Mouse (Mus musculus): ENCODE data around the gene Chad. TPM values are rescaled to one million over a fixed set of nuclear protein-coding genes. Genes with fewer than 3 reads are reported as not detected.

Chad gene
- polyA plus RNA-seq, 1 experiment from 2014 or later, result 0.17 TPM

DNA sequence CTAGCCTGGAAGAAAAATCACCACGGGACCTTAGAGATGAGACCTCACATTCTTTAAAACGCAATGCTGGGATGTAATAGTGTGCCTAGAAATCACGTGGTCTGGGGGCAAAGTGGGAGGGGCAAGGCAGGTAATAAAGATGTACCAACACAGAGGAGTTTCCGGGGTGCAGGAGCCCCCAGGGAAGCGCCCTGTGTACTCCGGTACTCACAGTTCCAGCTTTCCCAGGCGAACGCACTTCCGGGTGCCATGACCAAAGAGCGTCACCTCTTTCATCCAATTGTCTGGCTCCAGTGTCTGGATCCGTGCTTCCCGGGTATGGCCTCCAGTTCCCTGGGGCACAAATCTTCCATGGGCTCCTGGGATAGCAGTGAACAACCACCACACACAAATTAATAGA lies 21.5 kb upstream of the Chad start:
- WGBS, result 84% methylated on average over 12 of the region's 12 CpGs
- no peak overlapping the region for H3K4me3 ChIP-seq (ENCODE audit: low read depth, low read length)
- H3K9me3 ChIP-seq (replicated peaks; ENCODE audit: control insufficient read depth, low read length), result no peaks in the 10 kb centered on the region
- DNase-seq (ENCODE audit: low spot score) (no peak), ATAC-seq (no peak)
- no peak overlapping the region for H3K9ac ChIP-seq (ENCODE audit: low read length)
- H3K4me2 ChIP-seq (ENCODE audit: low read length), result no peak overlapping the region
- peaks cover 3% of the 10 kb centered on the region for H3K4me1 ChIP-seq (ENCODE audit: control insufficient read depth, insufficient read depth, low read length)
- H3K36me3 ChIP-seq (ENCODE audit: control insufficient read depth, insufficient read depth, low read length), result 0 out of 2 replicates have a peak, but pooled peaks cover 5% of the 10 kb centered on the region
- H3K27ac ChIP-seq (ENCODE audit: low read depth, low read length), result no peak overlapping the region
- H3K27me3 ChIP-seq (replicated peaks; ENCODE audit: control insufficient read depth, insufficient read depth, low read length), result no peaks in the 10 kb centered on the region

DNA sequence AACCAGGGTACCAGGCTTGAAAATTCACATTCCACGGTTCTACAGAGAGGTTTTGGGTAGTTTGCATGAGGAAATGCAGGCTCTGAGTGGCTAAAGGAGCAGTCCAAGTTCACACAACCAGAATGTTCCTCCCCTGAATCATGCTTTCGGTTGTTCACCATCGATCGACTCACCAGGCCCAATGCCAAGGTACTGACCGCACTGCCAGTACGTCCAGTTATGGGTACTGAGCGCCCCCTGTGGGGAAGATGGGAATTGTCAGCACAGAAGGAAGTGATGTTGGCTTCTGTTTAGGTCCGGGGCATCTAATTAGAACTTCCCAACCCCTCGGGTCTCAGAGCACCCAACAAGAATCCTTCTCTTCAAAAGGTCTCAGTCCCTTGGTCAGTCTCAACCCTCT lies 20.9 kb upstream of the Chad start:
- Histone ChIP-seq H3K27ac (ENCODE audit: low read depth, low read length) (no peak overlapping the region), H3K9ac (ENCODE audit: low read length) (no peak overlapping the region), H3K27me3 (replicated peaks; ENCODE audit: control insufficient read depth, insufficient read depth, low read length) (no peaks in the 10 kb centered on the region), H3K36me3 (ENCODE audit: control insufficient read depth, insufficient read depth, low read length) (0 out of 2 replicates have a peak, but pooled peaks cover 5% of the 10 kb centered on the region), H3K9me3 (replicated peaks; ENCODE audit: control insufficient read depth, low read length) (no peaks in the 10 kb centered on the region), H3K4me1 (ENCODE audit: control insufficient read depth, insufficient read depth, low read length) (peaks cover 3% of the 10 kb centered on the region), H3K4me3 (ENCODE audit: low read depth, low read length) (no peak overlapping the region), H3K4me2 (ENCODE audit: low read length) (0 out of 2 replicates have a peak overlapping the region, but pooled peaks have one; percentile 16)
- DNase-seq (ENCODE audit: low spot score) (peak; percentile 84), ATAC-seq (no peak)
- WGBS, result 34% methylated on average over 9 of the region's 9 CpGs

- Histone ChIP-seq H3K9ac (ENCODE audit: low read length) (peak overlapping the region; percentile 21; the same call in 1 of the 2 replicates), H3K4me2 (ENCODE audit: low read length) (peak overlapping the region; percentile 16; the same call in 1 of the 2 replicates), H3K4me1 (ENCODE audit: control insufficient read depth, insufficient read depth, low read length) (peaks cover 3% of the 10 kb centered on the region), H3K4me3 (ENCODE audit: low read depth, low read length) (no peak overlapping the region), H3K36me3 (ENCODE audit: control insufficient read depth, insufficient read depth, low read length) (0 out of 2 replicates have a peak, but pooled peaks cover 5% of the 10 kb centered on the region), H3K27me3 (replicated peaks; ENCODE audit: control insufficient read depth, insufficient read depth, low read length) (no peaks in the 10 kb centered on the region), H3K9me3 (replicated peaks; ENCODE audit: control insufficient read depth, low read length) (no peaks in the 10 kb centered on the region), H3K27ac (ENCODE audit: low read depth, low read length) (no peak overlapping the region)
- DNase-seq (ENCODE audit: low spot score), result peak; percentile 22
- 60% methylated on average over 18 of the region's 18 CpGs for WGBS
- ATAC-seq, result no peak
Measured at GRCm38 (mm10) chr11:94544422-94544821, 20.4 kb upstream of the Chad start.

DNA sequence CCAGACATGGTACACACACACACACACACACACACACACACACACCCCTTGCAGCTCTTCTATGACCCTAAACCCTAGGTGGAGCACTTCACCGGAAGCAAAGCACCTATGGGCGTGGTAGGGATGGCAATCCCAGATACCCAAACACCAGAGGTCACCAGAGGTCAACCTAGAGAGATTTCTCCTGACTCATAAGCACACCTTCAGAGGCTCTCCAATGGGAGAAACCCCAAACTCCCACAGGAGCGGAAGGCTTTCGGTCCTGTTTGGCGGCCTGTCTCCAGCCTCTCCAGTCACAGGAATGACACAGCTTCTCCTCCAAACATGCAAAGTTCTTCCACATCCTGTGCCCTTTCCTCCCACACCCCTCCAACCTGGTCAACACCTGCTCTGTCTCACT lies 18.5 kb upstream of the Chad start:
- ATAC-seq (no peak), DNase-seq (ENCODE audit: low spot score) (no peak)
- H3K4me1 ChIP-seq (ENCODE audit: control insufficient read depth, insufficient read depth, low read length), result peaks cover 3% of the 10 kb centered on the region
- H3K9me3 ChIP-seq (replicated peaks; ENCODE audit: control insufficient read depth, low read length), result no peaks in the 10 kb centered on the region
- 98% methylated on average over 5 of the region's 5 CpGs for WGBS
- H3K36me3 ChIP-seq (ENCODE audit: control insufficient read depth, insufficient read depth, low read length), result 0 out of 2 replicates have a peak, but pooled peaks cover 5% of the 10 kb centered on the region
- no peak overlapping the region for H3K27ac ChIP-seq (ENCODE audit: low read depth, low read length)
- H3K4me2 ChIP-seq (ENCODE audit: low read length), result no peak overlapping the region
- no peak overlapping the region for H3K4me3 ChIP-seq (ENCODE audit: low read depth, low read length)
- H3K9ac ChIP-seq (ENCODE audit: low read length), result no peak overlapping the region
- no peaks in the 10 kb centered on the region for H3K27me3 ChIP-seq (replicated peaks; ENCODE audit: control insufficient read depth, insufficient read depth, low read length)

DNA sequence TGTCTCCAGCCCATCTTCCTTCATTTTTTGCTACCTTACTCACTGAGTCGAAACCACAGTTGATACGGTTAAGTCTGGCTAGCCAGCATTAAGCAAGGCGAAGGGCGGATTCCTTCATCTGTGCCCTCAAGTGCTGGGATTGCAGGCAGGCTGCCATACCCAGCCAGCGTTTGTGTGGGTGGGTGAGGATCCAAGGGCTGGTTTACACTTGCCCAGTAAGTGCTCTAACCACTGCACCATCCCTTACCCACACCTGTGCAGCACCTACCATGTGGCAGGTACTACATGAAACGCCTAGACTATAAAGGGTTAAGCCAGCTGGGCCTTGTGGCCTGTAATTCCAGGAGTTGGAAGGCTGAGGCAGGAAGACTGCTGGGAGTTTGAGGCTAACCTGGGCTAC lies 17.6 kb upstream of the Chad start:
- no peak for ATAC-seq
- DNase-seq (ENCODE audit: low spot score), result no peak
- WGBS, result 96% methylated on average over 6 of the region's 6 CpGs

GRCm38 (mm10) chr11:94548041-94548784 lies 16.6 kb upstream of the Chad start:
- Histone ChIP-seq H3K36me3 (ENCODE audit: control insufficient read depth, insufficient read depth, low read length) (no peaks in the 10 kb centered on the region), H3K27ac (ENCODE audit: low read depth, low read length) (no peak overlapping the region; the same call in 1 of the 2 replicates), H3K4me3 (ENCODE audit: low read depth, low read length) (peak overlapping the region; percentile 58), H3K9ac (ENCODE audit: low read length) (peak overlapping the region; percentile 73), H3K4me1 (ENCODE audit: control insufficient read depth, insufficient read depth, low read length) (peaks cover 3% of the 10 kb centered on the region), H3K9me3 (replicated peaks; ENCODE audit: control insufficient read depth, low read length) (no peaks in the 10 kb centered on the region), H3K27me3 (replicated peaks; ENCODE audit: control insufficient read depth, insufficient read depth, low read length) (no peaks in the 10 kb centered on the region), H3K4me2 (ENCODE audit: low read length) (peak overlapping the region; percentile 92)
- DNase-seq (ENCODE audit: low spot score) (peak; percentile 50), ATAC-seq (peak; percentile 35)
- WGBS, result 14% methylated on average over 24 of the region's 24 CpGs

More for the DNA sequence above, 17.6 kb upstream of the Chad start:
- no peaks in the 10 kb centered on the region for H3K9me3 ChIP-seq (replicated peaks; ENCODE audit: control insufficient read depth, low read length)
- H3K4me2 ChIP-seq (ENCODE audit: low read length), result no peak overlapping the region
- no peak overlapping the region for H3K9ac ChIP-seq (ENCODE audit: low read length)
- no peak overlapping the region for H3K27ac ChIP-seq (ENCODE audit: low read depth, low read length)
- no peak overlapping the region for H3K4me3 ChIP-seq (ENCODE audit: low read depth, low read length)
- H3K4me1 ChIP-seq (ENCODE audit: control insufficient read depth, insufficient read depth, low read length), result peaks cover 3% of the 10 kb centered on the region
- 0 out of 2 replicates have a peak, but pooled peaks cover 3% of the 10 kb centered on the region for H3K36me3 ChIP-seq (ENCODE audit: control insufficient read depth, insufficient read depth, low read length)
- no peaks in the 10 kb centered on the region for H3K27me3 ChIP-seq (replicated peaks; ENCODE audit: control insufficient read depth, insufficient read depth, low read length)

DNA sequence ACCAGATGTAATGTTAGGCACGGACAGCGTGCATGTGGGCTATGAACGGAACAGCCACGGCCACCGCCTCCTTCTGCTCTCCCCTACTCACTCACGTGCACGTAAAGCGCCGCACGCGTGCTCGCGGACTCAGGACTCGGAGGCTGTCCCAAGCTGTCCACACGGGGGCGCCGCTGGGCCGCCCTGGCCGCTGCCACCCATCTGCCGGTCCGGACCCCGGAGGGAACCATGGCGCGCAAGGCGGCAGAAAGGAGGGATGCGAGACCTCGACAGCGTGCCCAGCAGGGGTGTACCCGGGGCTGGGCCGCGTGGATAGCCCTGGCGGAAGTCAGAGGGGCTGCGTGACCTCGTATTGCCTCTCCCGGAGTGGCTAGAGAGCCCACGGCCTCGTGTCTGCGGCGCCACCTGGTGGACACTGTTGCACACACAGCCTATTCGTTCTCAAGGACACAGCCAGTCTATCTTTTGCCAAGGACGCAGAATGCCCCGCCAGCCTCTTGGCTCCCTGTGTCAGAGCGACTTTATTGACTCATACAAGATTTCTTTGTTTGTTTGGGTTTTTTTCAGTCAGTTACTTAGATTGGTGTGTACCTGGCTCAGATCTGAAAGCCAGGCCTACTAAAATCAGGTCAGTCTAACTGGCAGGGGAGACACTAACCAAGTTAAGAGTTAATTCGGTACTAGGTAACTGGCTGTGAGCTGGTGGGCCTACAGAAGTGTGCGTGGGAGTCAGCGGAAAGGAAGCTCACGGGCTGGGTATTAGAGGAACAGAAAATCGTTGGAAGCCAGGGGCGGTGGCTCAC lies 15.8 kb upstream of the Chad start, which contains the start of gene Rsad1:
Gene Rsad1 (minus strand): TSS at position 368 of the 803 bp plus-strand sequence.
- ATAC-seq, result peak; percentile 92

DNA sequence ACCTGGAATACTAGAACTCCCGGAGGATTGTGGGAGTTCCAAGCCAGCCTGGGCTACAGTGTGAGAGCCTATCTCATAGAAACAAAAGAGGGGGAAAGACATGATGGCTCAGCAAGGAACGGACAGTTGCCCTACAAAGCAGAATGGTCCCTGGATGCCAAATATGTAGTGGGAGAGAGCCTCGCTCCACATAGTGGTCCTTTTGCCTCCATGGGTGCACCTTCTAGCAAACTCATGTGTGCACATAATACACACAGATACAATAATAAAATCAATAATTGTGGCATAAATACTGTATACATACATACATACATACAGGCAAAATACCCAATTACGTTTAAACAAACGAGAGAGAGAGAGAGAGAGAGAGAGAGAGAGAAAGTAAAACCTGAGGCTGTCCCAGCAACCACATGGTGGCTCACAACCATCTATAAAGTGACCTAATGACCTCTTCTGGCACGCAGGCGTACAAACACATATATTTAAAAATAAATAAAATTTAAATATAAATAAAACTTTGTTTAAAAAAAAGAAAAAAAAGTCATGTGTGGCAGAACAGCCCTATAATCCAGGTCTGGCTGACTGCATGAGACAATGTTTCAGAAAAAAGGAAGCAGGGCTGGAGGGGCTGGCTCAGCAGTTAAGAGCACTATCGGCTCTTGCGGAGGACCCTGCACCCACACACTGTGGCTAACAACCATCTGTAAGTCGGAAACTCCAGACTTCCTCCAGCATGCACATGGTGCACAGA lies 15.0 kb upstream of the Chad start:
- Histone ChIP-seq H3K4me3 (ENCODE audit: low read depth, low read length) (no peak overlapping the region), H3K4me1 (ENCODE audit: control insufficient read depth, insufficient read depth, low read length) (no peaks in the 10 kb centered on the region), H3K36me3 (ENCODE audit: control insufficient read depth, insufficient read depth, low read length) (no peaks in the 10 kb centered on the region), H3K9ac (ENCODE audit: low read length) (no peak overlapping the region), H3K27ac (ENCODE audit: low read depth, low read length) (no peak overlapping the region), H3K9me3 (replicated peaks; ENCODE audit: control insufficient read depth, low read length) (no peaks in the 10 kb centered on the region), H3K4me2 (ENCODE audit: low read length) (no peak overlapping the region), H3K27me3 (replicated peaks; ENCODE audit: control insufficient read depth, insufficient read depth, low read length) (no peaks in the 10 kb centered on the region)
- WGBS, result 80% methylated on average over 10 of the region's 10 CpGs
- ATAC-seq, result no peak
- no peak for DNase-seq (ENCODE audit: low spot score)

More for the DNA sequence above, 15.8 kb upstream of the Chad start, which contains the start of gene Rsad1:
- no peaks in the 10 kb centered on the region; the same call in 1 of the 2 replicates for H3K4me1 ChIP-seq (ENCODE audit: control insufficient read depth, insufficient read depth, low read length)
- H3K9me3 ChIP-seq (replicated peaks; ENCODE audit: control insufficient read depth, low read length), result no peaks in the 10 kb centered on the region
- H3K4me2 ChIP-seq (ENCODE audit: low read length), result peak within 1 kb of the TSS; percentile 92
- H3K4me3 ChIP-seq (ENCODE audit: low read depth, low read length), result peak within 1 kb of the TSS; percentile 58
- WGBS, result 5% methylated on average over 47 of the region's 49 CpGs
- peak within 1 kb of the TSS; percentile 73 for H3K9ac ChIP-seq (ENCODE audit: low read length)
- no peaks in the 10 kb centered on the region for H3K27me3 ChIP-seq (replicated peaks; ENCODE audit: control insufficient read depth, insufficient read depth, low read length)
- peak within 1 kb of the TSS; percentile 70; the same call in 1 of the 2 replicates for H3K27ac ChIP-seq (ENCODE audit: low read depth, low read length)
- no peaks in the 10 kb centered on the region for H3K36me3 ChIP-seq (ENCODE audit: control insufficient read depth, insufficient read depth, low read length)
- DNase-seq (ENCODE audit: low spot score), result peak; percentile 95
